ENCODE assay signal across 8 mouse cellular contexts in genomic region chr9:60119846-60120245, GRCm38 (mm10).
DNase-seq lines count a peak whose midpoint lies in the region; ATAC-seq and TF ChIP-seq lines count a peak whose summit lies in the region.

No protein-coding gene starts in this region.

- no peak for ATAC-seq in lung, postnatal 0 days

- H3K27ac ChIP-seq in lung, postnatal 0 days (ENCODE audit: low read length) = no peak overlapping the region
- no peak overlapping the region for H3K27ac ChIP-seq in left cerebral cortex, adult 2 months

- H3K4me1 ChIP-seq in lung, postnatal 0 days (ENCODE audit: insufficient read depth, low read depth, low read length) = no peaks in the 10 kb centered on the region

- H3K9ac ChIP-seq in lung, postnatal 0 days (replicated peaks; ENCODE audit: low read depth) = no peak overlapping the region

- no peak overlapping the region for H3K4me3 ChIP-seq in lung, postnatal 0 days (ENCODE audit: low read depth, low read length)
- no peak overlapping the region for H3K4me3 ChIP-seq in left cerebral cortex, adult 2 months

- no peaks in the 10 kb centered on the region for H3K27me3 ChIP-seq in lung, postnatal 0 days (replicated peaks; ENCODE audit: insufficient read depth, low read length)

- H3K9me3 ChIP-seq in lung, postnatal 0 days (ENCODE audit: low read length) = no peaks in the 10 kb centered on the region

- peak; percentile 9 to 36 for DNase-seq in adrenal gland, adult (ENCODE audit: inconsistent age in 2 of 2, low spot score in 1 of 2)
- DNase-seq in adrenal gland, adult 18-20 months (ENCODE audit: low spot score in 2 of 2) = no peak
- peak; percentile 22 for DNase-seq in lung, postnatal 0 days (ENCODE audit: low spot score)
- no peak for DNase-seq in lung, postnatal 25 days (ENCODE audit: low spot score)
- peak; percentile 48 to 51 for DNase-seq in heart, adult 9 months (ENCODE audit: low spot score in 2 of 2)
- peak; percentile 44 for DNase-seq in skeletal muscle tissue, adult 2 months (ENCODE audit: low read depth, low spot score)
- DNase-seq in left cerebral cortex, adult 2 months (ENCODE audit: extremely low spot score in 1 of 2, low spot score in 2 of 2) = no peak
- DNase-seq in spleen, postnatal 14 days (ENCODE audit: low spot score in 2 of 2) = no peak

- no peak for TF ChIP-seq CTCF in lung, postnatal 0 days (IDR thresholded peaks at IDR 0.05)
- TF ChIP-seq CTCF in left cerebral cortex, adult 2 months (IDR thresholded peaks at IDR 0.05) = no peak

- no peak overlapping the region for H3K4me2 ChIP-seq in lung, postnatal 0 days (replicated peaks; ENCODE audit: low read depth, low read length)

- TF ChIP-seq EP300 in lung, postnatal 0 days (IDR thresholded peaks at IDR 0.05) = no peak

- no peaks in the 10 kb centered on the region for H3K36me3 ChIP-seq in lung, postnatal 0 days (ENCODE audit: insufficient read depth, low read length)

- intact Hi-C loops in left cerebral cortex, adult 2 months (cut with DNase I) = no loop called here

- 54% methylated on average over 7 of the region's 7 CpGs for WGBS in lung, postnatal 0 days

Comparison
In these comparisons a context has a peak if more than half of its experiments do, and no peak if none do; other contexts are left out.
1. DNase-seq: peak in adrenal gland, adult (2 of 2), lung, postnatal 0 days (single experiment), heart, adult 9 months (2 of 2) and skeletal muscle tissue, adult 2 months (single experiment); none in adrenal gland, adult 18-20 months (0 of 2), lung, postnatal 25 days (single experiment), left cerebral cortex, adult 2 months (0 of 2) and spleen, postnatal 14 days (0 of 2).